Mouse (Mus musculus) forebrain, embryonic 11.5 days (tissue): ENCODE measurements at regions not wholly inside any gene's neighbourhood (a gene's known extent, or its start where the extent isn't known, plus 50 kb on each side); places are given as distances from the start of the nearest gene placed in this dataset.

ENCODE experiments used
- ATAC-seq: fragments of 200-750 bp; cut with Nextera tagmentation; replicated peaks from 2 replicates; pipeline ENCODE4 v1.8.0; 2017; ENCODE audit warnings: moderate TSS enrichment; ENCODE audit not compliant: low FRiP score
- DNase-seq: peaks from one replicate; pipeline ENCODE4 v3.0.0-alpha.2; 2017; ENCODE audit warnings: low spot score
- H3K27ac ChIP-seq: fragments of 300-500 bp; sonication (generic); 2 replicates; pipeline ENCODE4 v1.5.1; 2014; ENCODE audit warnings: low read depth, low read length
- H3K27me3 ChIP-seq: fragments of 300-500 bp; sonication (generic); 2 replicates; pipeline ENCODE4 v1.6.1; 2014; ENCODE audit warnings: mild to moderate bottlenecking, low read length, mixed read lengths; ENCODE audit not compliant: control insufficient read depth, insufficient read depth
- H3K36me3 ChIP-seq: fragments of 300-500 bp; sonication (generic); 2 replicates; pipeline ENCODE4 v1.6.1; 2014; ENCODE audit warnings: mild to moderate bottlenecking, low read length, moderate library complexity, mixed read lengths; ENCODE audit not compliant: control insufficient read depth, insufficient read depth
- H3K4me1 ChIP-seq: fragments of 300-500 bp; sonication (generic); replicated peaks from 2 replicates; pipeline ENCODE4 v1.6.1; 2014; ENCODE audit warnings: low read length, mixed read lengths; ENCODE audit not compliant: control insufficient read depth, insufficient read depth
- H3K4me2 ChIP-seq: fragments of 300-500 bp; sonication (generic); 2 replicates; pipeline ENCODE4 v1.6.1; 2014; ENCODE audit warnings: low read depth, mild to moderate bottlenecking, low read length, moderate library complexity, mixed read lengths; ENCODE audit not compliant: severe bottlenecking
- H3K4me3 ChIP-seq: fragments of 300-500 bp; sonication (generic); 2 replicates; pipeline ENCODE4 v1.5.1; 2014; ENCODE audit warnings: low read depth, low read length
- H3K9ac ChIP-seq: fragments of 300-500 bp; sonication (generic); 2 replicates; pipeline ENCODE4 v1.6.1; 2014; ENCODE audit warnings: low read length
- H3K9me3 ChIP-seq: fragments of 300-500 bp; sonication (generic); 2 replicates; pipeline ENCODE4 v1.6.1; 2016; ENCODE audit warnings: low read length, mixed read lengths; ENCODE audit not compliant: control insufficient read depth
- WGBS: fragments of 180-500 bp; shearing (Covaris S2); extraction: QIAGEN DNeasy Blood & Tissue Kit; methylation state at CpG from one replicate; pipeline ENCODE4 v1.1.7; 2014; 5-methylcytosine and 5-hydroxymethylcytosine counted together

DNA sequence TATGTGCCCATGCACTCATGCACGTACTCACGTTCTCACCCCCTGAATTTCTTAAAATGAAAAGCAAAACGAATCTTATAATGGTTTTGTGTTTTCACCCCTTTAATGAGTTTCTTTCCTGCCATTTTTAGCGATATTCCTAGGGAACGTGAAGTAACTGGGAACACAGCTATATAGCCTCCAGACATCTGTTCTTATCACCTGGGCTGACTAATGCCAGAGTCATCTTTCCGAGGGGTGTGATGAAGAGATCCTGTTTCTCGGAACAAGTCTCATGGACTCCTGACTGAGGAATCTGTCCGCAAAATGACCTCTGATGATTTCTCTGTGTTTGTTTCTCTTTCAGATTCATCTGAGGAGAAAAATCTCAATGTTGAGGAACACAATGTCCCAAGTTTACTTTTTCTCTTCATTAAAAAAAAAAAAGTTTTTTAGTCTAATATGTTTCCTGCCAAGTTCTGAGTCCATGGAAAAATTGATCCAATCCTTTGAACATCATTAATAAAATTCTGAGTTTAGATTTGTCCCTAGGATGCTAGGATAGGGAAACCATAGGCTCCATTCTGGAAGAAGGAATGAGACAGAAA, 435.7 kb upstream of the Tshz3 start:
- no peak for DNase-seq
- H3K4me3 ChIP-seq: no peak overlapping the region
- H3K4me2 ChIP-seq: no peak overlapping the region
- no peak for ATAC-seq
- H3K27ac ChIP-seq: no peak overlapping the region
- no peak overlapping the region for H3K9ac ChIP-seq
- no peaks in the 10 kb centered on the region for H3K4me1 ChIP-seq
- no peaks in the 10 kb centered on the region for H3K36me3 ChIP-seq
- WGBS: 85% methylated on average over 8 of the region's 8 CpGs
- no peaks in the 10 kb centered on the region for H3K27me3 ChIP-seq
- no peaks in the 10 kb centered on the region for H3K9me3 ChIP-seq

DNA sequence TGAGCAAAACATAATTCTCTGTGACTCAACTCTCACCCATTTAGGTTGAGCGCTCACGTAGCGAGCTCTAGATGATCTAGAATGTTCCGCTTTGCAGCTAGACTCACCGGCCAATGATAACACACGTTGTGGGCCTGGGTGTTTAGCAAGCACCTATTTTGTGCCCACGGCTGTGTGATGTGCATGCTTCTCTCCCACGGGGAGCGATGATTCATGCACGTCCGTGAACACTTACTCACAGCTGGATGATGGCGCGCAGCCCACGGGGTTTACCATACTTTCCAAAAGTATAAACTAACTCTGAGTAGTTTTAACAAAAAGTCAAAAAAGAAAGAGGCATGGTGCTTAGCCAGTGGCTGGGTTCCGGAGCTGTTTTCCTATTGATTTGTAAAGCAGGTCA, 440.8 kb upstream of the Tshz3 start:
- Histone ChIP-seq H3K4me1 (no peaks in the 10 kb centered on the region), H3K9me3 (no peaks in the 10 kb centered on the region), H3K9ac (no peak overlapping the region), H3K4me3 (no peak overlapping the region), H3K27me3 (no peaks in the 10 kb centered on the region), H3K36me3 (no peaks in the 10 kb centered on the region), H3K27ac (no peak overlapping the region), H3K4me2 (no peak overlapping the region)
- DNase-seq (no peak), ATAC-seq (no peak)
- WGBS: 96% methylated on average over 15 of the region's 15 CpGs

DNA sequence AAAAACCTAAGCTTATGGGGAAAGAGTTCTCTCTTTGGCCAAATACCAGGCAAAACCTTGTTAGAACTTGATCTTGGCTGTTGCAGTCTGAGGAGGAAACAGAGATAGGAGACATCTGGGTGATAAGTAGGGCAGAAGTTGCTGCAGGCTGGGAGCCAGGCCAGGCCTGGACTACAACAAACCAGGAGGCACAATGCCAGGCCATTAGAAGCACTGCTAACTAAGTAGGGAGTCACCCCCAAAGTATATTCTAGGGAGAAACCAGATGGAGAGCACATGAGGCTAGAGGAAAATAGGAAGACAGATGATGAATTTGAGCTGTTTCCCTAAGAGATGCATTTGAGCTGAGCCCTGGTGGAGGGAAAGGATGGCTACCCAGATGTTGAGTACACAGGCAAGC, 444.6 kb upstream of the Zfp507 start:
- H3K27ac ChIP-seq: no peak overlapping the region
- H3K4me3 ChIP-seq: no peak overlapping the region
- H3K9me3 ChIP-seq: no peaks in the 10 kb centered on the region
- no peak overlapping the region for H3K9ac ChIP-seq
- no peaks in the 10 kb centered on the region for H3K4me1 ChIP-seq
- ATAC-seq (no peak), DNase-seq (no peak)
- no peaks in the 10 kb centered on the region for H3K36me3 ChIP-seq
- H3K4me2 ChIP-seq: no peak overlapping the region
- no peaks in the 10 kb centered on the region for H3K27me3 ChIP-seq

DNA sequence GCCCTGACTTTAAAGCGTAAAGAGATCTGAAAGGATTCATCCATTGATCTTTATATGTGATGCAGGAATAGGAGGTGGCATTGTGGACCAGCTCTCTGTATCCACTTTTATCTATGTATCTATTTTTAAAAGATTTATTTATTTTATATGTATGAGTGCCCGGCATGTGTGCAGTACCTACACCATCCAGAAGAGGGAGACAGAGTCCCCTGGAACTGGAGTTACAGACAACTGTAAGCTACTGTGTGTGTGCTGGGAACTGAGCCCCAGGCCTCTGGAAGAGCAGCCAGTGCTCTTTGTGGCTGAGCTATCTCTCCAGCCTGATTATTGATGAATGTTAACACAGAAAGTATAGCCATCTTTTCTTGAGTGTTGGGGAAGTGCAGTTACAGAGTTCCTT, 433.9 kb upstream of the Zfp507 start:
- WGBS: 96% methylated on average over 2 of the region's 2 CpGs
- no peak overlapping the region for H3K4me2 ChIP-seq
- H3K4me1 ChIP-seq: no peaks in the 10 kb centered on the region
- no peak overlapping the region for H3K4me3 ChIP-seq
- H3K9me3 ChIP-seq: no peaks in the 10 kb centered on the region
- no peak for DNase-seq
- no peak for ATAC-seq
- H3K27me3 ChIP-seq: no peaks in the 10 kb centered on the region
- H3K9ac ChIP-seq: no peak overlapping the region
- no peaks in the 10 kb centered on the region for H3K36me3 ChIP-seq
- no peak overlapping the region for H3K27ac ChIP-seq

GRCm38 (mm10) chr7:36229031-36229430, 426.2 kb upstream of the Zfp507 start:
- H3K4me2 ChIP-seq: no peak overlapping the region
- ATAC-seq (no peak), DNase-seq (no peak)
- H3K4me3 ChIP-seq: no peak overlapping the region
- H3K27ac ChIP-seq: no peak overlapping the region
- H3K9ac ChIP-seq: no peak overlapping the region
- no peaks in the 10 kb centered on the region for H3K36me3 ChIP-seq
- no peaks in the 10 kb centered on the region for H3K27me3 ChIP-seq
- no peaks in the 10 kb centered on the region for H3K4me1 ChIP-seq
- H3K9me3 ChIP-seq: no peaks in the 10 kb centered on the region

GRCm38 (mm10) chr7:36224416-36224815, 421.6 kb upstream of the Zfp507 start:
- WGBS: 94% methylated on average over 8 of the region's 8 CpGs
- Histone ChIP-seq H3K27ac (no peak overlapping the region), H3K36me3 (no peaks in the 10 kb centered on the region), H3K4me2 (no peak overlapping the region), H3K4me1 (no peaks in the 10 kb centered on the region), H3K4me3 (no peak overlapping the region), H3K27me3 (no peaks in the 10 kb centered on the region), H3K9me3 (no peaks in the 10 kb centered on the region), H3K9ac (no peak overlapping the region)
- ATAC-seq: no peak
- DNase-seq: no peak

- Histone ChIP-seq H3K27me3 (no peaks in the 10 kb centered on the region), H3K27ac (no peak overlapping the region), H3K9me3 (no peaks in the 10 kb centered on the region), H3K4me1 (no peaks in the 10 kb centered on the region), H3K4me2 (no peak overlapping the region), H3K4me3 (no peak overlapping the region), H3K9ac (no peak overlapping the region), H3K36me3 (no peaks in the 10 kb centered on the region)
- DNase-seq (no peak), ATAC-seq (no peak)
- 72% methylated on average over 2 of the region's 2 CpGs for WGBS
Measured at GRCm38 (mm10) chr7:36218386-36218785, 415.6 kb upstream of the Zfp507 start.

- Histone ChIP-seq H3K9me3 (no peaks in the 10 kb centered on the region), H3K27me3 (no peaks in the 10 kb centered on the region), H3K4me1 (no peaks in the 10 kb centered on the region), H3K4me3 (no peak overlapping the region), H3K9ac (no peak overlapping the region), H3K36me3 (no peaks in the 10 kb centered on the region), H3K4me2 (no peak overlapping the region), H3K27ac (no peak overlapping the region)
- 94% methylated on average over 4 of the region's 4 CpGs for WGBS
- ATAC-seq (no peak), DNase-seq (no peak)
Measured at GRCm38 (mm10) chr7:36210034-36210433, 407.2 kb upstream of the Zfp507 start.

DNA sequence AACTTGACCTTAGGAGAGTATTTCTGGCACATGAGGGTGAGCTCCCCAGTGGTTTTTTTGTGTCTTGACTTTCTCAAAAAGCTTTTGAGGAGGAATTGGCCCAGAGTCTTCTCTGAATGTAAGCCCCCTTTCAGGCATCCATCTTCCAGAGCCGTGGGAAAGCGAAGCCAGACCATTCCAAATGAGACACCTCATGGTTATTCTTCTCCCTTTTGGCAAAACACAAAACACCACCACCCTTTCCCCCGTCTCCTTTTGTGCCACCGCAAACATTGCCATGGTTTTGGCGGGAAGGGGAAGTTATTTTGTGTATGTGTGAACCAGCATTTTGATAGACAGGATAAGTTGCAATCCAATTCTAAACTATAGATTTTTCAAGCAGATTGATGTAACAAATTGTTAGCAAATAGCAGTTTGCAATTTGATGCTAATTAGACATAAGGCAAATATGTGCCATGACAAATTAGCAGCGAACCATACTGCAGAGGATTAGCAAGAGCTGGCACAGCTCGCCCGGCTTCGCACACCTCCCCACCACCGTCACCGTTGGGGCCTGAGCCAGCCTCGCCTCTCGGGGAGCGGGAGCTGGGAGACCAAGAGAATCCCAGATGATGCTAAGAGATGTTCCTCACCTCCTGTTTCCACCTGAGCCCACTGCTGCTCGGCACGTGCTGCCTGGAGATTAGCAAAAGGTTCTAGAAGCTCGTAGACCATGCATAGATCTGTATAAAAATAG, 404.9 kb upstream of the Zfp507 start:
- no peaks in the 10 kb centered on the region for H3K4me1 ChIP-seq
- no peaks in the 10 kb centered on the region for H3K9me3 ChIP-seq
- ATAC-seq: no peak
- no peaks in the 10 kb centered on the region for H3K36me3 ChIP-seq
- H3K27me3 ChIP-seq: no peaks in the 10 kb centered on the region
- H3K9ac ChIP-seq: no peak overlapping the region
- H3K27ac ChIP-seq: no peak overlapping the region
- 86% methylated on average over 17 of the region's 17 CpGs for WGBS
- no peak overlapping the region for H3K4me2 ChIP-seq
- H3K4me3 ChIP-seq: no peak overlapping the region
- no peak for DNase-seq
